Mouse (Mus musculus) midbrain, embryonic 15.5 days (tissue): ENCODE data around the gene Mpst. TPM values are rescaled to one million over a fixed set of nuclear protein-coding genes. Genes with fewer than 3 reads are reported as not detected.

Experiments used
- ATAC-seq: fragments of 200-750 bp; cut with Nextera tagmentation; replicated peaks from 2 replicates; pipeline ENCODE4 v1.8.0; 2017; ENCODE audit warnings: moderate TSS enrichment
- H3K27ac ChIP-seq: fragments of 300-500 bp; sonication (generic); 2 replicates; pipeline ENCODE4 v1.5.1; 2015; ENCODE audit warnings: mild to moderate bottlenecking, inconsistent platforms
- H3K27me3 ChIP-seq: fragments of 300-500 bp; sonication (generic); replicated peaks from 2 replicates; pipeline ENCODE4 v1.6.1; 2015; ENCODE audit warnings: inconsistent platforms
- H3K36me3 ChIP-seq: fragments of 300-500 bp; sonication (generic); replicated peaks from 2 replicates; pipeline ENCODE4 v1.6.1; 2015; ENCODE audit warnings: inconsistent platforms
- H3K4me1 ChIP-seq: fragments of 300-500 bp; sonication (generic); 2 replicates; pipeline ENCODE4 v1.6.1; 2015; ENCODE audit warnings: inconsistent platforms
- H3K4me2 ChIP-seq: fragments of 300-500 bp; sonication (generic); 2 replicates; pipeline ENCODE4 v1.6.1; 2015; ENCODE audit warnings: inconsistent platforms, mild to moderate bottlenecking, moderate library complexity
- H3K4me3 ChIP-seq: fragments of 300-500 bp; sonication (generic); 2 replicates; pipeline ENCODE4 v1.5.1; 2015; ENCODE audit warnings: mild to moderate bottlenecking, inconsistent platforms
- H3K9ac ChIP-seq: fragments of 300-500 bp; sonication (generic); 2 replicates; pipeline ENCODE4 v1.6.1; 2015; ENCODE audit warnings: mild to moderate bottlenecking, inconsistent platforms
- H3K9me3 ChIP-seq: fragments of 300-500 bp; sonication (generic); 2 replicates; pipeline ENCODE4 v1.6.1; 2016; ENCODE audit warnings: inconsistent platforms
- WGBS: fragments of 180-500 bp; shearing (Covaris S2); methylation state at CpG from one replicate; pipeline ENCODE4 v1.1.7; 2015; ENCODE audit warnings: mixed read lengths; 5-methylcytosine and 5-hydroxymethylcytosine counted together
- polyA plus RNA-seq: library from polyadenylated mRNA; unstranded; fragments of >200 nt; fragmentation: Nextera tagmentation; extraction: Ambion mirVana; gene quantifications from 2 replicates; pipeline ENCODE4 v1.2.1, GENCODE M21; 2015

Mpst gene
- polyA plus RNA-seq, 1 experiment from 2014 or later: 4.3 TPM

DNA sequence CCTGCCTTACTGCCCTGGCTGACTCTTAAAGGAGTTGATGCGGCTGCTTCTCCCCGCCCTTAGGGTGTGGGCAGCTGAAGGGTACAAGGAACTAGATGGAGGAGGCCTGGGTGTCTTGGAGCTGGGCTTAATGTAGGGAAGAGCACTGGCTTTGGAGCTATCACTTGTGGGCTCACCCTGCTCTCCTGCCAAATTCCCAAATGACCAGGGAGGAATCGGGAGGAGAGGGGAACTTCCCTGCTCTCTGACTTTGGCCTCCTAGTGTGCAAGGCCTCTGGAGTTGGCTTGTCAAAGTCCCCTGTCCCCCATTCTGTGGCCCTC, 22.9 kb downstream of the Mpst start:
- peaks cover 1% of the 10 kb centered on the region; the same call in 1 of the 2 replicates for H3K27me3 ChIP-seq
- peak overlapping the region; percentile 80 for H3K4me3 ChIP-seq
- 0 out of 2 replicates have a peak, but pooled peaks cover 10% of the 10 kb centered on the region for H3K36me3 ChIP-seq
- peak overlapping the region; percentile 89 for H3K9ac ChIP-seq
- H3K9me3 ChIP-seq: no peaks in the 10 kb centered on the region
- H3K4me1 ChIP-seq: peaks cover 15% of the 10 kb centered on the region
- peak overlapping the region; percentile 73 for H3K27ac ChIP-seq
- WGBS: 0% methylated on average over 3 of the region's 3 CpGs
- peak overlapping the region; percentile 77 for H3K4me2 ChIP-seq
- ATAC-seq: no peak

DNA sequence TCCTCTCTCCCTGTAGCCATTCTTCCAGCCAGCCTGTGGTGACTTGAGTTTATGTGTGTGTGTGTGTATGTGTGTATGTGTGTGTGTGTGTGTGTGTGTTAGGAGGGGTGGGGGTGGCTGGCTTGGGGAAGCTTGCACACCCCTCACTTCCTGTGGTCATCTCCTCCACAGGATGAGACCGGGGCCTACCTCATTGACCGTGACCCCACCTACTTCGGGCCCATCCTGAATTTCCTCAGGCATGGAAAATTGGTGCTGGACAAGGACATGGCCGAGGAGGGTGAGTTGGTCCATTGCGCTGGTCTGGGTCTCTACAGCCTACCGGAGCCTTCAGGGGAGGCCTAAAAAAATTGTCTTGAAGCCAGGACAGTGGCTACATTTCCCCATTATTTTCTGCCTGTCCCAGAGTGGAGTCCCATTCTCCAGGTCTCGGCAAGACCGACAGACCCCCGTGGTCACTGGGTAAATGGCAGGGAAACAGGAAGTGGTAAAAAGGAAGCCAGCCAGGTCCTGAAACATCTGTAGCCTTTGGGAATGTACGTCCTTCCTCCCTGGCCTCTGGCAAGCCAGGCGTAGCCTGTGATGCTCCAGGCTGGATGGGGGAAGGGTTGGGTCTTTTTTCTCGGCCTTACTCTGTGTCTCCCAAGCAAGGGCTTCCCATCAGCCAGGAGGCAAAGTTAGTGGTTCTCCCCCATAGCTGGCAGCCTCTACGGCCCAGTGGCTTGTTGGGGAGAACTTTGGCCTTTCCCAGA, 23.8 kb downstream of the Mpst start:
- peak overlapping the region; percentile 80 for H3K4me3 ChIP-seq
- H3K27ac ChIP-seq: 0 out of 2 replicates have a peak overlapping the region, but pooled peaks have one; percentile 73
- H3K4me2 ChIP-seq: peak overlapping the region; percentile 77
- peaks cover 3% of the 10 kb centered on the region; the same call in 1 of the 2 replicates for H3K27me3 ChIP-seq
- peak overlapping the region; percentile 89 for H3K9ac ChIP-seq
- ATAC-seq: no peak
- H3K36me3 ChIP-seq: 0 out of 2 replicates have a peak, but pooled peaks cover 11% of the 10 kb centered on the region
- H3K9me3 ChIP-seq: no peaks in the 10 kb centered on the region
- 88% methylated on average over 13 of the region's 13 CpGs for WGBS
- H3K4me1 ChIP-seq: peaks cover 15% of the 10 kb centered on the region

DNA sequence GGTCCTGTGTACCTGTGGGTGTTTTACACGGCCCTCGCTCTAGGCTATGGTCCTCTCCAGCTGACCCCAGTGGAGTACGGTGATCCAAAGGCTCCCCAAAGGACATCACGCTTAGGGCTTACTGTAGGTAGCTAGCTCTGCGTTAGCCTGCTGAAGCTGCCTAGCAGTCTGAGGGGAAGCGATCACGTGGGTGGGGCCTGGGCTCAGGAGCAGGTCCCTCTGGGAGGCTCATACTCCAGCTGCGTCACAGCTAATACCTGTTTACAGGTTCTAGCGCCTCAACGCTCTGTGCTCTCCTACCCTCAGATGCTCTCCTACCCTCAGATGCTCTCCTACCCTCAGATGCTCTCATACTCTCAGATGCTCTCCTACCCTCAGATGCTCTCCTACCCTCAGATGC, 24.7 kb downstream of the Mpst start:
- Histone ChIP-seq H3K4me1 (peaks cover 16% of the 10 kb centered on the region), H3K36me3 (0 out of 2 replicates have a peak, but pooled peaks cover 16% of the 10 kb centered on the region), H3K4me2 (no peak overlapping the region), H3K9me3 (no peaks in the 10 kb centered on the region), H3K4me3 (no peak overlapping the region), H3K27me3 (peaks cover 3% of the 10 kb centered on the region; the same call in 1 of the 2 replicates), H3K9ac (no peak overlapping the region), H3K27ac (no peak overlapping the region)
- ATAC-seq: no peak
- WGBS: 88% methylated on average over 10 of the region's 10 CpGs

DNA sequence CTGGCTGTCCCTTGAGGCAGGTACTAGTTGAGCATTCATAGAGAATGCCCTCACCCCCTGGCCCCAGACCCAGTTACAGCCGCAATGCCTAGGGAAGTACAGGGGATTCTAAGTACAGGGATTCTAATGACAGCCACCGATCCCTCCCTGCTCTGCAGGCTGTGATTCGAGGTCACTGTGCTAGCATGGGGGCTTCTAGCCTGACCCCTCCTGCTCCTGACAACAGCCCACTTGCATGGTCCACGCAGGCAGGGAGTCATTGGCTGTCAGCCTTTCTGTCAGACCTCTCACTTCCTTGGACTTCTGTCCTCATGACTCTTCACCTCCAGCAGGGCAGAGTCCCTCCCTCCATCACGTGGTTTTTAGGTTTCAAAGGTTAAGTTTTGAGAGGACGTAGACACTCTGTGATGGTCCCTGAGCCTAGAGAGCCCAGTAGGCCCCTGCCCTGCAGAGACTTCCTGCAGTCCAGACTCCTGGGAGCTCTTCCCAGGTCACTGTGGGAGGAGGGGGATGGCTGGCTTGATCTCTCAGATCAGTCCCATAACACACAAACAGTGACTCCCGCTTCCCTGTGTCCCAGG, 25.4 kb downstream of the Mpst start:
- H3K9ac ChIP-seq: no peak overlapping the region
- no peak overlapping the region for H3K4me2 ChIP-seq
- no peak for ATAC-seq
- H3K27ac ChIP-seq: no peak overlapping the region
- 83% methylated on average over 7 of the region's 7 CpGs for WGBS
- peaks cover 3% of the 10 kb centered on the region; the same call in 1 of the 2 replicates for H3K27me3 ChIP-seq
- H3K4me1 ChIP-seq: peaks cover 24% of the 10 kb centered on the region
- 0 out of 2 replicates have a peak, but pooled peaks cover 17% of the 10 kb centered on the region for H3K36me3 ChIP-seq
- H3K9me3 ChIP-seq: no peaks in the 10 kb centered on the region
- H3K4me3 ChIP-seq: no peak overlapping the region

DNA sequence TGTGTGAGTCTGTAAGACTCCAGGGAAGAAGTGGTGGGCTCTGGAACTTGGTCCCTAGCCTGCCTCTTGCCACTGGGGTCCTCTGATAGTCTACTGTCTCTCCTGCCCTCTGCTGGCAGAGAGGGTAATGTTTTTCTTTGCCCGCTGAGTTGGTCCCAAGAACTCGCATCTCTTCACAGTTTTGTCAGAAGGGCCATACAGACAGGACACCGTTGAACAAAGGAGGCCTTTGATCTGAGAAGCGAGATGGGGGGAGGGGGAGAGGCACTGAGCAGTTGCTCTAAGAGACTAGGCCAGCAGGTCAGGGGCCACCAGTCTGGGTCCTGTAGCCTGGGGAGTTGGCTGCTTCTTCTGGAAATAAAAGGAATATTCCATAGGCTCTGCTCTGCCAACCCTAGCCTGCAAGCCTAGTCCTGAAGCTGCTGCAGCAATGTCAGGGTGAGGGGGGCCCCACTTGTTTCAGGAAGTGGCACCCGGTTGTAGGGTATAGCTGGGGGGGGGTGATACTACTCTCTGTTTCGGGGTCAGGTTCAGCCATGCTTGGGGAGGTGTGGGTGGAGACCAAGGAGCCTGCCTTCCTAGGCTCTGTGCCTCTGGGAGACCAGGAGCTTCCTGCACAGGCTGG, 28.8 kb downstream of the Mpst start:
- Histone ChIP-seq H3K27me3 (peaks cover 3% of the 10 kb centered on the region; the same call in 1 of the 2 replicates), H3K9ac (no peak overlapping the region), H3K27ac (no peak overlapping the region), H3K36me3 (0 out of 2 replicates have a peak, but pooled peaks cover 17% of the 10 kb centered on the region), H3K4me3 (no peak overlapping the region), H3K4me1 (peaks cover 29% of the 10 kb centered on the region), H3K9me3 (no peaks in the 10 kb centered on the region), H3K4me2 (no peak overlapping the region)
- WGBS: 26% methylated on average over 6 of the region's 6 CpGs
- ATAC-seq: no peak

DNA sequence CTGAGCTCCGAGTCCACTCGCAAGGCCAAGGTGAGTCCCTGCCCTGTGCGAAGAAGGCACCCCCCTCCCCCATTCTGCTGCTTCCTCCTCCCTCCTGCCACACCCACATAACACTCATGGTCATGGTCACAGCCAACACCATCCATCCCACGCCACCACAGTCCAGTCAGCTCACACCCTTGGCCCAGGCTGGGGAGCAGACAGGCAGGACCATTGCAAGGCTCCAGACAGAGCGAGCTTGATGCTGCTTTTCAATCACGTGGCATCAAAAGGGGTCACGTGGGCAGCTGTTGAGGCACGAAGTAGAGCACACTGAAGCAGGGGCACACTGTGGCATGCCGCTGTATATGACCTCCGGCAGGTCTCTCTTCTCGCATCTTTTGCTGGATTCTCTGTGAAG, 29.5 kb downstream of the Mpst start:
- 78% methylated on average over 11 of the region's 11 CpGs for WGBS
- ATAC-seq: no peak
- Histone ChIP-seq H3K4me3 (no peak overlapping the region), H3K27ac (no peak overlapping the region), H3K4me2 (no peak overlapping the region), H3K27me3 (peaks cover 3% of the 10 kb centered on the region; the same call in 1 of the 2 replicates), H3K4me1 (peaks cover 24% of the 10 kb centered on the region), H3K36me3 (0 out of 2 replicates have a peak, but pooled peaks cover 17% of the 10 kb centered on the region), H3K9me3 (no peaks in the 10 kb centered on the region), H3K9ac (no peak overlapping the region)

DNA sequence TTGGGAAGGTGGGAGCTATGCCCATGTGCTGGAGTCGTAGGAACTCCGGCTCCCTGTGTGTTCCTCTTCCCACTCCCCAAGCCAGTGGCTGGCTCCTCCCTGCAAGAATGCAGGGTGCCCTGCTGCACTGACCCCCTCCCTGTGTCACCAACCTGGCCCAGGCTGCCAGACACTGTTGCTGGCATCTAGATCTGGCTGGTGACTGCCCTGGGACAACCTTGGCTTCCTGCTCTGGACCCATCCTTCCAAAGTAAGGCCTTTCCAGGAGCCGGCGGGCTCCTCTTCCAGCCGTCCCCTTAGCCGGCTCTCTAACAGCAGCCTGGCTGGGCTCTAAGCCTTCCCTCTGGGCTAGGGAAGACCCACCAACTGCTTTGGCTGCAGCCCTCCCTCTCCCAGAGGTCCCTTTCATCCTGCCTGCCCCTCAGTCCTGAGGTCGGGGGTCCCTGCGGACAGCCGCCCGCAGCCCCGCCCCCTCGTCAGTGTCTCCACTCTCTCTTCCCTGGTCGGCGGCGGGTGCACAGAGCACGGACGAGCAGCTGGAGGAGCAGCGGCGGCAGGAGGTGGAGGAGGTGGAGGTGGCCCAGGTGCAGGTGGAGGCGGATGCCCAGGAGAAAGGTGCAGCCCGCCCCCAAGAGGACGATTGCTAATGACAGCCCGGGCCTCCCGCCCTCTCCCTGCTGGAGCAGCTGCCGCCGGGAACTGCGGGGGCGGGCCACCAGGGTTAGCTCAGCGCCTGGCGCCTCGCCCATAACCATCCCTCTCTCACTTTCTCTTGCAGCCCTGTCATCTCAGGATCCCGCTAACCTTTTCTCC, 30.4 kb downstream of the Mpst start:
- H3K27ac ChIP-seq: peak overlapping the region; percentile 60
- 0 out of 2 replicates have a peak overlapping the region, but pooled peaks have one; percentile 8 for H3K4me3 ChIP-seq
- peak; percentile 35; the same call in 1 of the 2 replicates for ATAC-seq
- H3K27me3 ChIP-seq: peaks cover 3% of the 10 kb centered on the region; the same call in 1 of the 2 replicates
- peak overlapping the region; percentile 45 for H3K4me2 ChIP-seq
- 9% methylated on average over 31 of the region's 32 CpGs for WGBS
- H3K9me3 ChIP-seq: no peaks in the 10 kb centered on the region
- H3K4me1 ChIP-seq: peaks cover 24% of the 10 kb centered on the region
- H3K9ac ChIP-seq: peak overlapping the region; percentile 11; the same call in 1 of the 2 replicates
- 0 out of 2 replicates have a peak, but pooled peaks cover 16% of the 10 kb centered on the region for H3K36me3 ChIP-seq

DNA sequence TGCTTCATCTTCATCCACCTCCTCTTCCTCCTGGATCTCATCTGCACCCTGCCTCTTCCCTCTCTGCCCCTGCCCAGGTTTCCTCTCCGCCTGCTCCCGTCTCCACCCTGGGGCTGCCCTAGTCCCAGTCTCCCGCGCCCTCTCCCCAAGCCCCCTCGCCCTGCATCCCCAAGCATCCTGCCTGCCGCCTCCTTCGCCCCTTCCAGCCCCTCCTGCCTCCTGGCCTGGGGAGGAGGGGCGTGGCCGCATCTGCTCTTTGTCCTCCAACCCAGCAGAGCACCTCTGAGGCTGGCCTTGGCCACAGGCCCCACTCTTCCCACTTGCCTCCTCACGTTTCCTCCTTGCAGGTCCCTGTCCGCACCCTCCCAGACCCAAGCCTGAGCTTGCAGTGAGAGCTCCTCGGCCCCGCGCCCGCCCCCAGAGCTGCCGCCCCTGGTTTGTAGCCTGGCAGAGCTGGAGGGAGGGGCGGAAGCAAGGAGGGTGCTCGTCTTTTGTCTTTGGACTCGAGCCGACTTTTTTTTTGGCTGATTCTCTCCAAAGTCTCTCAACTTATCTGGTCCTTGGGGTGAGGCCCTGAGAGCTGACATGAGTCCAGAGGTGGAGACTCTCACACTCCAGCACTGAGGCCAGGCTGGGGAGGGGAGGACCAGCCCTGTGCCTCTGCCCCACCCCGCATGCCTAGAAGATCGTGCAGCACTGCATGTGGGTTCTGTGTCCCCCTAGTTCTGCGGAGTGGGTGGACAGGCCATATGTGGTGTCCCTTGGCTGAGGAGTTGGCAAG, 31.2 kb downstream of the Mpst start:
- 0 out of 2 replicates have a peak, but pooled peaks have one; percentile 10 for ATAC-seq
- no peak overlapping the region for H3K4me3 ChIP-seq
- peak overlapping the region; percentile 60 for H3K27ac ChIP-seq
- peak overlapping the region; percentile 45 for H3K4me2 ChIP-seq
- 0 out of 2 replicates have a peak overlapping the region, but pooled peaks have one; percentile 11 for H3K9ac ChIP-seq
- H3K36me3 ChIP-seq: 0 out of 2 replicates have a peak, but pooled peaks cover 16% of the 10 kb centered on the region
- no peaks in the 10 kb centered on the region for H3K9me3 ChIP-seq
- H3K4me1 ChIP-seq: peaks cover 24% of the 10 kb centered on the region
- H3K27me3 ChIP-seq: peaks cover 3% of the 10 kb centered on the region; the same call in 1 of the 2 replicates
- WGBS: 17% methylated on average over 23 of the region's 23 CpGs

DNA sequence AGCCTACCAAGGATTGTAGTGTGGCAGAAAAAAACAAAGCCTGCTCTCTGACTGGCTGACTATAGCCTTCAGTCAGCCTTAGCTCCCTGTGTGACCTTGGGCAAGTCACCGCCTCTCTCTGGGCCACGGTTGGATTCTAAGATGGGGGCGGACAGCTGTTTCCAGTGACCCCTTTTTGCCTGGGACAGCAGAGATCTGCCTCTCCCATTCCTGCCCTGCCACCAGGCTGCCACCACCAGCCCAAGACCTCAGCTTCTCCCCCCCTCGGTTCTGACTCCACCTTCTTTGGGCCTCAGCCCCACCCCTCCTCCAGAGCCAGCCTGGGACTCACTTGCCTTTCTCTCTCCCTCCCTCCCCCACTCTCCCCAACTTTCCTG, 31.8 kb downstream of the Mpst start:
- no peak for ATAC-seq
- Histone ChIP-seq H3K36me3 (0 out of 2 replicates have a peak, but pooled peaks cover 16% of the 10 kb centered on the region), H3K9me3 (no peaks in the 10 kb centered on the region), H3K4me2 (no peak overlapping the region), H3K27me3 (peaks cover 3% of the 10 kb centered on the region; the same call in 1 of the 2 replicates), H3K4me1 (peaks cover 24% of the 10 kb centered on the region), H3K4me3 (no peak overlapping the region), H3K9ac (no peak overlapping the region), H3K27ac (no peak overlapping the region)
- WGBS: 50% methylated on average over 4 of the region's 4 CpGs

DNA sequence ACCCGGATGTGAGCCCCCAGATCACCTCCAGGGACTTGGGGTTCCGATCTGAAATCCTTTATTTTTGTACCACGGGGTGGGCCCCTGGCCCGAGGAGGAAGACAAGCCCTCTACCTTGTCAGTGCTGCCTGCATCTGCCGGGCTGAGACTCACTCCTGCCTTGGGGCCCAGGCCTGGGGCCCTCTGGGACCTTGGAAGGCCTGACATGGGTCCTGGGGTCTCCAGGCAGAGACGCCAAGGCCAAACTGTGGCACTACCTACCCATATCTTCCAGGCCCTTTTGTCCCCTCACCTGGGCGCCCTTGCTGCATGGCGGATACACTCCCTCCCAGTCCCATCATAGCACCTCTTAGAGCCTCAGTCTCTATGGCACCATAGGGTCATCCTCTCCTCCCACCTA, 32.3 kb downstream of the Mpst start:
- no peaks in the 10 kb centered on the region for H3K9me3 ChIP-seq
- ATAC-seq: no peak
- 0 out of 2 replicates have a peak, but pooled peaks cover 12% of the 10 kb centered on the region for H3K36me3 ChIP-seq
- H3K27me3 ChIP-seq: peaks cover 3% of the 10 kb centered on the region; the same call in 1 of the 2 replicates
- peaks cover 24% of the 10 kb centered on the region for H3K4me1 ChIP-seq
- 53% methylated on average over 8 of the region's 8 CpGs for WGBS
- H3K9ac ChIP-seq: no peak overlapping the region
- H3K27ac ChIP-seq: no peak overlapping the region
- no peak overlapping the region for H3K4me3 ChIP-seq
- H3K4me2 ChIP-seq: no peak overlapping the region

DNA sequence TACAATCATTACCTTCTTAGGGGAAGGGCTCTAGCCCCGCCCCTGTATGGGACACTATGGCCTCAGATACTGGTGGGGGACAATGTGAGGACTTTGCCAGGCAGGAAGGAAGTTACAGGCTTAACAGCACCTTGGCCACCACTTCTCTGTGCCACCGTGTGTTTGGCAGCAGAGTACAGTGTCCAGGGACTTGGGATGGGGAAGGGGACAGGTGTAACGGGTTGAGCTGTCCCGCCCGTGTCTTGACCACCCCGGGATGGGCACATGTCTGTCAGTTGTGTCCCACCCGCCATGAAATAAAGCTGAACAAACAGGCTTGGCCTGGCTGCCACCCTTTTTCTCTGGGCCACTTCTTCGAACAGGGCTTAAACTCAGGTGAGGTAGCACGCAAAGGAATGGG, 32.8 kb downstream of the Mpst start:
- WGBS: 73% methylated on average over 9 of the region's 9 CpGs
- H3K27me3 ChIP-seq: peaks cover 3% of the 10 kb centered on the region; the same call in 1 of the 2 replicates
- 0 out of 2 replicates have a peak, but pooled peaks cover 9% of the 10 kb centered on the region for H3K36me3 ChIP-seq
- H3K4me3 ChIP-seq: no peak overlapping the region
- H3K4me1 ChIP-seq: peaks cover 27% of the 10 kb centered on the region
- H3K9me3 ChIP-seq: no peaks in the 10 kb centered on the region
- no peak overlapping the region for H3K4me2 ChIP-seq
- no peak overlapping the region for H3K9ac ChIP-seq
- no peak for ATAC-seq
- no peak overlapping the region for H3K27ac ChIP-seq
